Mouse (Mus musculus): ENCODE measurements around the gene Etfbkmt.
"Not testable (repeated sequence)": the region's sequence is repeated elsewhere in the genome, so short reads cannot be mapped to it uniquely, and the experiment has no call there.

Gene Etfbkmt

DNA sequence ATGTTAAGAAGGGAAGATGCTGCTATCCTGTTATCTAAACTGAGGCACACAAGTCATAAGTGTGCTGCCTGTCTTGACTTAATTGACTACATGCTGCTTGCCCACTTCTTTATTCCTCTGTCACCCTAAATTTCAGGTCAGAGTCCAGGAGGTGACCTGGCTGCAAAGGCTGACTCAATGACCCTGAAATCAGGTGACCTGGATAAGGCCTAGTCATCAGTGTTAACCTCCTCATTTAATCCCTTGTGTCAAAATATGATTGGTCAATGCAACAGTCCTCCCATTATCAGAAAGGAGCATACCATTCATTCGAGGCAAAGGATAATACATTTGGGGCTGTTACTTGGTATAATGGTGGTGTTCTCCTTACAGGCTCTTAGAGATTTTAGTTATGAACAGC lies at the start of gene Etfbkmt:
Gene Etfbkmt (plus strand): TSS at position 379 of the 400 bp plus-strand sequence.
- DNase-seq: no peak

DNA sequence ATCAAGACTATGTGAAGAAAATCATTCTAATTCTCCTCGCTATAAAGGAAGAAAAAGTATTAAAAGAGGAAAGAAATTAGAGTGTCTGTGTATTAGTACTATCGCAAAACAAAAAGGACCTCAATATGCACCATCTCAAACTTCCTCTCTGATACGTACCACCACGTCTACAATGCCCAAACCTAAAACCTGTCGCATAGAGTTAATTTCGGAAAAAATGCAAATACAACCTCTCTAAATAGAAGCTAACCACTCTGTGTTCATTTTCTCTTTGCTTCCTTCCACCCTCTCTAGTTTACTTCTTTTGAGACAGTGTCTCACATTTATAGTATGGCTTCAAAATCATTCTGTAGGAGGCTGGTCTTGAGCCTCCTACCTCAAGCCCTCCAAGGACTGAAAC lies 47.2 kb upstream of the Etfbkmt start:
- DNase-seq: no peak

DNA sequence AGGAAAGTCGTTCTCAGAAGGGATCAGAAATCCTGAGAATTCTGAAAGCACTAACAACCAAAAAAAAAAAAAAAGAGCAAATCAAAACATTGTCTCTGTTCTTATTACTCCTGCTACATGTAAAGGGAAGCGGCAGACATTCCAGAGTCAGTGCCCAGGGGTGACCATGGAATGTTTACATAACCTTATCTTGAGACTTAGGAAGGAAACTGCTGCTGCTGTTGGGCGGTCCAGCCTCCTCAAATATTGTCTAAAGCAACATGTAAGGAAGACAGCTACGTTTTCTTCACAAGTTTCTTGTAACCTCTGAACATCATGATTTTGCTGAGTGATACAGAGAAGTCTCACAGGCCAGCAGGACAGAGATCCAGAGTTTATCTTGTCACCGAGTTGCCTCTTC lies 46.2 kb upstream of the Etfbkmt start:
- peak; percentile 10 for DNase-seq

DNA sequence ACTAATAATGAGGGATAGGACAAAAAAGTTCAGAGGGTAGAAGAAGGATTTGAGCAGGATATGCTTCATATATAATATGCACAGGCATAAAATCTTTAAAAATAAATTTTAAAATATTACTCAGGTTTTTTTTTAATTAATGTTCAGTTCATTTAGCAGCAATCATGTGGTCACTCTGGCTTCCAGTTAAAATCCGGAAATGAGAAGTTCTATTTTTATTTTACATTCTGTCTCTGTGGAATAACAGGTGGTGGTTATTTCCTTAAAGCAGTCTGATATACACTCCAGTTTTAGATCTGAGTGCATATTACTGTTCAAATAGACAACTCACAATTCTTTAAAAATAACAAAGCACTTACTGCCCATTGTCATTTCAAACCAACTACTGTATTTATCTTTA lies 45.1 kb upstream of the Etfbkmt start:
- no peak for DNase-seq

DNA sequence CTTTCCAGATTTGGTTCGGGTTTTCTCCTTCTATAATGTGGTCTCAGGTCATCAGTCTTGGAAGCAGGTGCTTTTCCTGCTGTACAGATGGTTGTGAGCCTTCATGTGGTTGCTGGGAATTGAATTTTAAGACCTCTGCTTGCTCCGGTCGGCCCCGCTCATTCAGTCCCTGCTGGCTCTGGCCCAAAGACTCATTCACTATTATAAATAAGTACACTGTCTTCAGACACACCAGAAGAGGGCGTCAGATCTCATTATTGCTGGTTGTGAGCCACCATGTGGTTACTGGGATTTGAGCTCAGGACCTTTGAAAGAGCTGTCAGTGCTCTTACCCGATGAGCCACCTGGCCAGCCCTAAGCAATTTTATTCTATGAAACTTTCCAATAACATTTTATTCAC lies 44.3 kb upstream of the Etfbkmt start:
- no peak for DNase-seq

DNA sequence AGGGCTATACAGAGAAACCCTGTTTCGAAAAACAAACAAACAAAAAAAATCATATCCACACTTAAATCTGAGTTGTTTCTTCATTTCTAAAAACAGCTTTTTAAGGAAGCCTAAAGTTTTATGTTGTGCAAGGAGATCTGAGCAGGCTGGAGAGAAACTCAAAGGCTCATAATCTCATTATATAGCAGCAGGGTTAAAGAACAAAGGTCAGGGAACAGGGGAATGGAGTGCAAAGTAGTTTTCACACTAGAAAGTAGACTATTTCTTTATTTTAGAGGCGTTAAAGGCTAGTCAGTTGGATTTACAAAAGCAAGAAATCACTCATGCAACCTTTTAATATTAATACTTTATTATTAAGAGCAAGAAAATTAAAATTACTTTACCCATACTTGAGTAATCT lies 43.4 kb upstream of the Etfbkmt start:
- DNase-seq: no peak

DNA sequence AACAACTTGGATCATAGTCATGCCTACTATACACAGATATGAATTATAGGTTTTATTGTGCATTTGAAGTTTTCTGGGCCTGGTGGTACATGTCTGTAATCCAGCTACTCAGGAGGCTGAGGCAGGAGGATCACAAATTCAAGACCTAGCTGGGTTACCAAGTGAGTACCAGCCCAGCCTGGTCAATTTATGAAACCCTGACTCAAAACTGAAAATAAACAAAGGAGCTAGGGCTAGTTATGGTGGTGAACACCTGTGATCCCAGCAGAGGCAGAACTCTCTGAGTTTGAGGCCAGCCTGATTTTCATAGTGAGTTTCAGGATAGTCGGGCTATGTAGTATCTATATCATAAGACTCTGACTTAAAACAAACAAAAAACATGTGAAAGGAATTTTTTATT lies 42.4 kb upstream of the Etfbkmt start:
- no peak for DNase-seq

DNA sequence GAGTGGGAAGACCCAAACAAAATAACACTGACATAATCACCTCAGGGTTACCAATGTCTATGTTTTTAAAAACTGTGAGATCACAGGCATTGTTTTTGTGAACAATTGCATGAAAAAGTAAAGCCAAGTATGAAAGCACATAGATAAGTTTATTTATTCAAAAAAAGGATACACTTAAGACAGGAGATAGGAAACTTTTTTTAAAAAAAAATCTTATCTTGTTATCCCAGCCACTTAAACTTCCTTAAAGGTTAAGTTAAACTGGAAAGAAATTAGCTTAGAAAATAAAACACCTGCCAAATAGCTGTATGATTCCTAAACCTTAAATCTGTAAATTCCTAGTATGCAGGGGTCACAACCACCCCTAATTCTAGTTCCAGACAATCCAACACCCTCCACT lies 40.7 kb upstream of the Etfbkmt start:
- no peak for DNase-seq

DNA sequence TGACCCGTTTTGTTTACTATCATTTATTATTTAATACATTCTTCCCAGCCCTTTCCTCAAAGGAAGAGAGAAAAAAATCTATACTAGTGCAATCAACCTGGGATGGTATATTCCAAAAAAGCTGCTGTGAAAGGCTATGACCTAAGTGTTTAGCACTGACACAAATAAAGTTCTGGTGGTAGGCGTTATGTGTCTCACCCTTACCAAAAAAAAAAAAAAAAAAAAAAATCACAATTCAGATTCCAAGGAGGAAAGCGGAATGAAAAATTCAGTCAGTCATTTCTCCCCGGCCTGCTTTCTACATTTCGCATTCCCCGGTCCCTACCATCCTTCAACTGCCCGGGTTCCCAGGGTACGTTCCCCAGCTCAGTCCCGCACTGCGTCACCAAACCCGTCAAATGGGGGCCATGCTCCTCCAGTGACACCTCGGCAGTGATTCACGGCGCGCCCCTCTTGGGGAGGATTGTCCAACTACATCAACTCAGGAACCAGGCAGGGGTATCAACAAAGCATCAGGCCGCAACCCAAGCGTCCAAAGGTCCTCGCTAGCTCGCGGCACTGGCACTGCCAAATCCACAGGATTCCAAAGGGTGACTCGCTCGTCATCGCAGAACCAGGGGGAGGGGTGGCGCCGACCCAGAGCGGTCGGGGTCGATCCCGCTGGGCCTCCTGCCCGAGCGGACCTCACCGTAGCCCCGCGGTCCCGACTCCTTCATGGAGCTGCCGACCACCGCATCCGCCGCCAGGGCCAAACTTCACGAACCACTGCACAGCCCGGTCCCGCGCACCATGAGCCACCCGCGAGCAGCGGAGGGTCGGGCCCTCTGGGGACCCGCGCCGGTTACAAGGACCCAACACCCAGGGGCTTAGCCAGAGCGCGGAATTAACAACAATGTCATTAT lies 39.2 kb upstream of the Etfbkmt start:
- DNase-seq: peak; percentile 46

DNA sequence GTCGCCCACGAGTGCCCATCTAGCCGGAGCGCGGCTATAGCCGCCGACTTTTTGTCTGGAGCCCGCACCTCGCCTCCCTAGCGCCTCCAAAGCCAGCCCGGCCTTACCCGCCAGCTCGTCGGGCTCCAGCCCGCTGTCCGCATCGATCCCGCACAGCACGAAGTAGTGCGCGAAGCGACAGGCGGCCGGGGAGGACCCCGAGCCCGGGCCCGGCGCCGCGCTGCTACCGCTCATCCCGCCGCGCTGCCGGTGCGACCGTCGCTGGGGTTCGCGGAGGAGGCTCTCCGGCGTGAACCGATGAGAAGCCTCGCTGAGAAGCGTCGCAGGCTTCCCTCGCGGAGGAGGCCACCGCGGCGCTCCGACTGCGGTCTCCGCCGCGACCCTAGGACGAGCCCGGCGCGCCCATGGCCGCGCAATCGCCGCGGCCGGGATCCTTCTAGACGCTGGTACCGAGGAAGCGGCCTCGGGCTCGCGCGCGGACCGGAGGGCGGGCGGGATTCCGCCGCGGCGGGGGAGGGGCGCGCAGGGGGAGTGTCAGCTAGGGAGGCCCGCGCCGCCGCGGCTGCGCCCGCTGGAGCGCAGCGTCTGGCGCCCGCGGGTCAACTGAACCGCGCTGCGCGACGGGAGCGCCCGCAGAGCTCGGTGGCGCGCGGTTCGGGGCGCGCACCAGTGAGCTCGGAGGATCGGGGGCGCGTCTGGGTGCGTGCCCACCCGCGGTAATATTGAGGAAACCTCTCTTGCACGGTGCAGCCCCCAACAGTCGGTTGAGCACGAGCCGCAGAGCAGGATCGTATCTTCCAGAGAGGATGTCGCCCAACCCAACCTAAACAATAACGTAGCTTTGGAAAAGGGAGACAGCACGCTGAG lies 38.3 kb upstream of the Etfbkmt start, which contains the start of gene Dennd5b:
Gene Dennd5b (minus strand): TSS at position 605 of the 867 bp plus-strand sequence.
- peak; percentile 75 for DNase-seq

DNA sequence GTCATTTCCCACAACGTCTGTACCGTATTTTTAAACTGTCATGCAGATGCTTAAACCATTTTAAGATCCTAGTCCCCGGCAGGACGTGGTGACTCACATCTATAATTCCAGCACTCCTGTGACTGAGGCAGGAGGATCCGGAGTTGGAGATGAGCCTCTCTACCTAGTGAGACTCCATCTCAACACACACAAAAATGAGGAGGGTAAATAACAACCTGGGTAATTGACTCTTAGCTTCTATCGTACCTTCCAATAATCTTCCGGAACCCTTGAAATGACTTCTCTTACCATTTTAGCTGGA lies 37.8 kb upstream of the Etfbkmt start:
- no peak for DNase-seq

DNA sequence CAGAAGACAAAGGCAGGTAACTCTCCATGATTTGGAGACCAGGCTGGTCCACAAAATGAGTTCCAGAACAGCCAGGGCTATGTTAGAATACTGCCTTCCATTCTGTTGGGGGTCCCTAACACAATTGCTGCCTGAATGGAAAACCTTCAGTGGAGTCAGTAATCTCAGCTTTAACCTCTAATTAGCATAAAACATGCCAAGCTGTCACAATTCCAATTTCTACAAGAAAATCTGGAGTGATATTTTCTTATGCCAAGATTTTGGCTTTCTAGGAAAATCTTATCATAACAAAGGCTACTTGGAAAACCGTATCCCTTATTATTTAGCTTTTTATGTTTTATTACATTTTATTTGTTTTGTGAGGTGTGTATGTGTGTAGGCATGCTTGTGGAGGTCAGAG lies 36.2 kb upstream of the Etfbkmt start:
- DNase-seq: no peak

DNA sequence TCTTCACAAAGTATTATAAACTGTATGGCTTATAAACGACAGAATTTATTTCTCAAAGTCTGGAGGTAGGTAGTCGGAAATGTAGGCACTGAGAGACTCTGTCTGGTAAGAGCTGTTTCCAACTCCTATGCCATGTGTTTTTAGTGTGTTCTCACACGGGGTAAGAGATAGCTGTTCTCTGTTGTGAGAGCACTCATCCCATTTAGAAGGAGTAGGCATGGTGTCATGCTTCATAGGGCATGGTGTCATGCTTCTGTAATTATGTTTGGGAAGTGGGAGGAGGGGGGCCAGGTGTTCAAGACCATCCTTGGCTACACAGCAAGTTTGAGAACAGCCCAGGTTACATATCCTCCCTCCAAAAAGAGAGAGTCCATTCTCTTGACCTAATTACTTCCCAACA lies 32.0 kb upstream of the Etfbkmt start:
- no peak for DNase-seq

DNA sequence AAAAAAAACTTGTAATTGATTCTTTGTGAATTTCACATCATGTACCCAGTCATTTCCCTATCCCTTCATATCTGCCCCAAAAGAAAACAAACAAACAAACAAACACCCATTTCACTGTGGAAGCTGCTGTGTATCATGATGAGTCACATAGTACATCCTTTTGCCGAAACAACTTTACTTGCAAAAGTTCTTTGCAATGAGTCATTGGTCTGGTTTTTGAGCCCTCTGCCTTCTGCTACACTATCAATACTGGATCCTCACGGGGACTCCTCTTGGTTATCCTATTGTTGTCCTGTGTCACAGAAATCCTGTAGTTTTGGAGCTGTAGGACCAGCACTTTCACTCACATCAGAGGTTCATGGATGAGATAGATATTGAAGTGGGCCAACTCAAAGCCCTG lies 30.7 kb upstream of the Etfbkmt start:
- no peak for DNase-seq

DNA sequence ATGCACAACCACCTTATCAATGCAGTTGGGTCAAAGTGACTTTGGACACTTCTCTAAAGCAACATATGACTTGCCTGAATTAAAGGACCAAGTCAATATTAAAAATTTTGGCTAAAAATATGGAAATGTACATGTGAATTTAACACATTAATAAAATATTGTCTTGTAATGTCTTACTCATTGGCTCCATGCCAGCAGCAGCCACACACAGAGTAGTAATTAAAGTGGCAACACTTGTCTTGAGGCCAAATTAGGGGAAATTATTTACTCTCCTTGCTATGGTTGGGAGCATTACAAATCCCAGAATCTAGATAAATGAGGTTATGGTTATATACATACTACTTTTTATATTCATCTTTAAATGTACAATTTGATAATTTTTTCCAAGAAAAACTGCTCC lies 22.7 kb upstream of the Etfbkmt start:
- DNase-seq: no peak

DNA sequence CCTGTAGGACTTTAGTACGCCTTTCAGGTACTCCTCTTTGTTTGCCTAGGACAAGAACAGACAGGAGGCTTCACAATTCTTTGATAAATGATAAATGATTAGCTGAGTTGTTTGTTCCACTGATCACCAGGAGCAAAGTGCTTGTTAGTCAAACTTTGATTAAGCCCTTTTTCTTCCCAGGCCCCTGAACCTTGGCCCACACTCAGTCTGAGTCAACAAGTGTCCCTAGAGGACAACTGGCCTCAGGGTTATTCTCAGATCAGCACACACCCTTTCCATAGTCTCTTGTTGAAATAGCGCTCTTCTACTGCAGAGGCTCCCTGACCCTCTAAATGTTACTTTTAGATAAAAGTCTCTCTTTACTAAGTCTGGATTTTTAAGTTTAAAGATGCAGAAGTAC lies 20.7 kb upstream of the Etfbkmt start:
- peak; percentile 35 for DNase-seq

DNA sequence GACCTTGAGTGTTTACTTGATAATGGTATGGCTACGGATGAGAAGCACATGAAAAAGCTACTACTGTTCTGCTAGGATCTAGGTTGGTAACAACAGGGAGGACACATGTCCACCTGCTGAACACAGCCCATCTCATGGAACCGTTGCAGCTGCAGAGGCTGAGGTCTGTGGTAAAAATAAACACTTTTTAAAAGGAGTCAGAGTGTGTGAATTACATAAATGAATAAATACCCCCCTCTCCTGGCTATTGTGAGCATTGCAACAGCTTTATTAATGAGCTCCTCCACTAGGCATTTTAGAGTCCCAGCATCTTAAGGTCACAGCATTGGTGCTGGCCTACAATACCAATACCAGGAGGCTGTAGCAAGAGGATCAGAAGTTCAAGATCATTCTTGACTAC lies 19.8 kb upstream of the Etfbkmt start:
- DNase-seq: no peak

DNA sequence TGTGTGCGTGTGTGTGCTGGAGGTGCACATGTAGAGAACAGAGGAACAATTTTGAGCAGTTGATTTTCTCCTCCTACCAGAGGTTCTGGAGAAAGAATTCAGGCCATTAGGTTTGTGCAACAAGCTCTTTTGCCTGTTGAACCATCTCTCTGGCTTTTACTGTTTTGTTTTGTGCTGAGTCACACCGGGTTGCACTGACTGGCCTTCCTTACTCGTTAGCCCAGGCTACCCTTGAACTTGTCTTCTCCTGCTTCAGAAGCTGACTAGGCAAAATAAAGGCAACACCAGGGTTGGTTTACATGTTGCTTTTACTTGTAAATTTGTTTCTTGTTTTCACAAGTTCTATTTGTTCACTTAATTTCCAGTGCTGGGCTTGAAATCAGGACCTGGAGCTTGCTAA lies 16.6 kb upstream of the Etfbkmt start:
- DNase-seq: no peak

DNA sequence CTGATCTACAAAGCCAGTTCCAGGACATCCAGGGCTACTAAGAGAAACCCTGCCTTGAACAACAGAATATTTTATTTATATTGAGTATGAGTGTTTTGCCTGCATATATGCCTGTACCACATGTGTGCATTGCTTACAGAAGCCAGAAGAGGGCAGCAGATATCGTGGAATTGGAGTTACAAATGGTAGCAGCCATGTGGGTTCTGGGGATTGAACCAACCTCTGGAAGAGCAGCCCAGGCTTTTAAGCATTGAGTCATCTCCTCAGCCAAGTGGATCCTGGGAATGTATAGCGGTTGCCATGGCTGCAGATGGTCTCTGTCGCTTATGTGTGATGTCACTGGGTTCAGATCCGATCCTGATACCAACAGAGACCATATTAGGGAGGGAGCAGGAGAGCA lies 13.0 kb upstream of the Etfbkmt start:
- DNase-seq: peak; percentile 49

DNA sequence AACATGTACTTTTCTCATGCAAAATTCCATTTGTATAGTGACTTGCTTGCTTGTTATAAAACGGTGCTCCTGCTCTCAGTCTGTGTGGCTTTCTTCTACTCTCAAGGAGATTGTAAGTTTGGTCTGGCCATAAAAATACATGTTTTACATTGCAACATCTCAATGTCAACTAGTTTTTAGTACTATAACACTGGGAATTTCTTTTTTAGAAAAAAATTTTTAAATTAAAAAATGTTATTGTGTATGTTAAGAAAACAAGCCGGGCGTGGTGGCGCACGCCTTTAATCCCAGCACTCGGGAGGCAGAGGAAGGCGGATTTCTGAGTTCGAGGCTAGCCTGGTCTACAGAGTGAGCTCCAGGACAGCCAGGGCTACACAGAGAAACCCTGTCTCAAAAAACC lies 9.8 kb upstream of the Etfbkmt start, which contains the start of gene Gm10203:
Gene Gm10203 (plus strand): TSS at position 301 of the 400 bp plus-strand sequence.
- not testable (repeated sequence) for DNase-seq

DNA sequence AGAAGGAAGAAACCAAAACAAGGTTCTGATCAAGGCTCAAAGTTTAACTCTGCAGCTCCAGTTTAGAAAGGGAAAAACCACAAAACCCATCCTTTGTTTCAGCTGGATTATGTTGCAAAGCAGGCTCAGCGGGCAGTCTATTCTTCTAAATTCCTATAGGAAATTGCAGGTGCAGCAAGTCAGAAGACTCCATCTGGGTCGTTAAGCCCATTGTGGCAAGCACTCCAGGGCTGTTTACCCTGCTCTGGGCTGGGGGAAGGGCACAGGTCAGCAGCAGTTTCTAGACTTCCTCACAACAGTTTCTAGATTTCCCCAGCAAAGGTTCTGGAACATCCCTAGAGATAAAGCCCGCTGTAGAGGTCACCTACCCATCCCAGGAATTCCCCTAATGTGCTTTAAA lies 8.5 kb upstream of the Etfbkmt start:
- no peak for DNase-seq

DNA sequence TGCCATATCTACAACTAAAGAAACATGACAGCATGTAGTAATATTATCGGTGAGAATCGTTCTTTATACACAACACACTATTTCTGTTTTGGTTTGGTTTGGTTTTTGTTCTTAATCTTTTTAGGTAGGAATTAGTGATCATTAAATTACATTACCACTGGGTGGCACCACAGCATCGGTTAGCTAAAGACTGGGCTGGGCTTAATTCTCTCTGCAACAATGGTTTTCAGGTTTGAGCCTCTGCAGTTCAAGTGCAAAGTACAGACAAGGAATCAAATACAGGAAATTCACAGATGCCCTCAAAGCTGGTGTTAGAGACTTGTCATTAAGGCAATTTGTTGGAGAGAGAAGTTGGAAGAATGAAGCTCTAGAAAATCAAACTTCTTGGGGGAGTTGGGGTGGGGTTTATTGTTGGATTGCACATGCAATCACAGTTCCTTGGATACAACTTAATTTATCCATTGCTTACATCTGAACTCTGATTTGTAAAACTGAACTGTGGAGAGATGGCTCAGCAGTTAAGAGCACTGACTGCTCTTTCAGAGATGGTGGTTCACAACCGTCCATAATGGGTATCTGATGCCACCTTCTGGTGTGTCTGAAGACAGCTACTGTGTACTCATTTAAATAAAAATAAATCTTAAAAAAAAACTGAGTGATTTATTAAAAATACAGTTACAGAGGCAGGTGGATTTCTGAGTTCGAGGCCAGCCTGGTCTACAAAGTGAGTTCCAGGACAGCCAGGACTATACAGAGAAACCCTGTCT lies 7.2 kb upstream of the Etfbkmt start:
- peak; percentile 48 for DNase-seq

Data from liver (tissue).